Mouse (Mus musculus) heart, adult 2 months (tissue): ENCODE measurements at regions not wholly inside any gene's neighbourhood (a gene's known extent, or its start where the extent isn't known, plus 50 kb on each side); places are given as distances from the start of the nearest gene placed in this dataset.

Source experiments
- CTCF ChIP-seq: fragments of 200-600 bp; IDR thresholded peaks from 2 replicates; pipeline ENCODE4 v1.8.1; 2022; ENCODE audit warnings: antibody characterized with exemption, mild to moderate bottlenecking, moderate library complexity
- EP300 ChIP-seq: fragments of 200-500 bp; IDR thresholded peaks from 2 replicates; pipeline ENCODE4 v1.6.1; 2011; ENCODE audit warnings: low read depth, low read length, control low read depth; ENCODE audit not compliant: insufficient read depth
- POLR2A ChIP-seq: fragments of 200-500 bp; IDR thresholded peaks from 2 replicates; pipeline ENCODE4 v1.6.1; 2011; ENCODE audit warnings: mild to moderate bottlenecking, low read depth, low read length, control low read depth; ENCODE audit not compliant: insufficient read depth

- TF ChIP-seq CTCF = no peak
- TF ChIP-seq POLR2A = no peak
- no peak for TF ChIP-seq EP300
Observed at GRCm38 (mm10) chr12:26734558-26734897, 265.5 kb downstream of the Cmpk2 start.
